Mouse (Mus musculus) heart, postnatal 0 days (tissue): ENCODE measurements around the gene Dpt.

Source experiments
- CTCF ChIP-seq: IDR thresholded peaks from 2 replicates; pipeline ENCODE4 v1.5.1; 2016; ENCODE audit warnings: antibody characterized with exemption, control low read depth, low read depth
- EP300 ChIP-seq: IDR thresholded peaks from 2 replicates; pipeline ENCODE4 v1.6.1; 2016; ENCODE audit warnings: antibody characterized with exemption, low read depth

GRCm38 (mm10) chr1:164804751-164805435 lies 8.4 kb downstream of the Dpt start:
- no peak for TF ChIP-seq EP300
- TF ChIP-seq CTCF = no peak
